Mouse (Mus musculus) spleen, adult 10 weeks (tissue): Measurements from ENCODE around the gene Zscan22. TPM values are rescaled to one million over a fixed set of nuclear protein-coding genes. Genes with fewer than 3 reads are reported as not detected.

ENCODE experiments used
- polyA plus RNA-seq: library from polyadenylated mRNA; stranded (reverse); fragments of 350-450 nt; fragmentation: Illumina TruSeq; extraction: RNeasy Lipid Tissue Mini Kit (QIAGEN cat#74804); gene quantifications from one replicate; pipeline ENCODE4 v1.2.3, GENCODE M21; 2015; ENCODE audit warnings: low replicate concordance; ENCODE audit not compliant: insufficient read depth

Zscan22 gene
- polyA plus RNA-seq, result 14.1 TPM

DNA sequence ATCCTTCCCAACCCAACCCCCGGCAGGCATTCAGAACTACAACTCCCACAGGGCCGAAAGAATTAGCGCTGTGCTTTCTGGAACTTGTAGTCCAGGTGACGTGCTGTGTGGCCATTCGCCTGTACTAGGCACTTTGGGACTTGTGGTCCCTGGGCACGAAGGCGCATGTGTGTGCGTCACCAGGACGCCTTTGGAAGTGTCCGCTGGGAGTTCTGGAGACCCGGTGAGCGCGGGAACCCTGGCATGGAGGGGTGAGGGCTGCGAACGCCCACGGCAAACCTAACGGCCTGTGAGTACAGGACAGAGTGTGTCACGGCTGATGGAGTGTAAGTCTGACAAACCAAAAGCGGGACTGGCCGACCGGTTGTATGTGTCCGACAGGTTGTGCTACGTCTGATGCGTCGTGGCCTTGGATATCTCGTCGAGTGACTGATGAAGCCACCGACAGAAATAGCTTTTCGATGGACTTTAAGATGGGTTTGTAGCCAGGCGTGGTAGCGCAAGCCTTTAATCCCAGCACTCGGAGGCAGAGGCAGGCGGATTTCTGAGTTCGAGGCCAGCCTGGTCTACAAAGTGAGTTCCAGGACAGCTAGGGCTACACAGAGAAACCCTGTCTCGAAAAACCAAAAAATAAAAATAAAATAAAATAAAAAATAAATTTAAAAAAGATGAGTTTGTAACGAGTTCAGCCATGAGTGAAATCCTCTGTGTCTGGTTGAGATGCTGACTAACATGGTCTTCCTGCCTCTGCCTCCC is at the start of gene Zscan22:
Zscan22 (plus strand) TSS at position 161 of the 756 bp plus-strand sequence.

DNA sequence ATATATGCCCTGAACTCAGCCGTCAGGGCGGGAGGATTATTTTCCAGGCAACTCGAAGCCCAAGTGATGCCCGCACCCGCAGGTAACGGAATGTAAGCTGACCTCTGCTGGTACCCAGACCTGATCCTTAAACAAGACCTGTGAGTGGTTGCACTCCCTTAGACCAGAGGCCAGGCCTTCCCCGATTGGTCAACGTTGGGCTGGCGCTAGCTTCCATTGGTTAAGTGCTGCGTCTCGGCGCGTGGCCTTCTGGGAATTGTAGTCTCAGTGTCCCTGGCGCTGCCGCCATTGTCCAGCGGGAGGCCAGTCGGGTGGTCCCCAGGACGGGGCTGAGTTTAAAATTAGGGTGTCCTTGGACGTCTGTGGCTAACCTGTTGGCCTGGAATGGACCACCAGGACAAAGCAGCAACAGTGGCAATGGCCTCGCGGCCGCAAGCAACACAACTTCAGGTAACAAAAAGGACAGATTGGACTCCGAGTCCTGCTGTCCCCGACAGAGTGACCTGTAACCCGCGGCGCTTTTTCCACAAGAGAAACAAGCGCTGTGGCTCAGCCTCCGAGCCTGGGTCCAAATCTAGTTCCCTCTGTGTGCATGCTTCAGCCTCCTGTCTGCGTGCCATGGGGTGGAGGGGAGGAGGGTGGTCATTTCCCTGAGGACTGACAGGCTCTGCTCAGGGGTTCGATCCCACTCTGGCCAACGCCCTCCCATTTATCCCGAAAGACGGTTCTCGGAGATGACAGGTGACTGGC is 16.5 kb upstream of the Zscan22 start, which contains the start of gene Zfp128:
Zfp128 (plus strand) TSS at position 267 of the 750 bp plus-strand sequence.

DNA sequence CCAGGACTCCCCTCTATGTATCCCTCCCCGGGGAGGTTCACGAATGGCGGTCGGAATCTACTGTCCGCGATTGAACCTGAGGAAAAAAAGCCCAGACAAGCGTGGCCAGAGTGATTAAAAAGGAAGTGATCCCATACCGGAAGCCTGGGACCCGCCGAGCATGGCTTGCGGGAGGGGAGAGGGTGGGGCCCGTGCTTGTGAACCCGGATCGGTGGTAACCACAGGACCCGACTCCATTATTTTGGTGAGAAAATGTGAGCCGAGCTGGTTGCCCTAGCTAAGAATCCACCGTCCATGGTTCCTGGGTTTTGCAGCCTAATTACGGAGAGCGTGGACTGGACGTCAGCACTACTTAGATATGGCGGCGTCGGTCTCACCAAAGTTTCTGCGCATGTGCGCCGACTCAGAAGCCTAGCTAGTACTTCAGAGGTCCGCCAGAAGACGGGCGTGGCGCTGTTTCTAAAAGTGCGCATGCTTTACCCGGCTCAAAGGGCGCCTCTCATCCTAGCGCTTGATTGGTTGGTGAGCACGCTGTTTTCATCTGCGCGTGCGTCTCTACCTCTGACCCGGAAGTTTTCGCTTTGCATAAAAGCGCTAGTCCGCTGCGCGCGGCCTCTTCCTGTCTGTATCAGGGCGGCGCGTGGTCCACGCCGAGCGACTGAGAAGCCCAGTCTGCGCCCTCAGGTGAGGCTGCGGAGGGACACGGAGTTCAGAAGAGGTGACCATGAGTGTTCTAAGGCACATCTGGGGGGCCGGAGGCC is 24.3 kb downstream of the Zscan22 start, which contains the start of gene Rps5:
Rps5 (plus strand) TSS at position 586 of the 761 bp plus-strand sequence.

DNA sequence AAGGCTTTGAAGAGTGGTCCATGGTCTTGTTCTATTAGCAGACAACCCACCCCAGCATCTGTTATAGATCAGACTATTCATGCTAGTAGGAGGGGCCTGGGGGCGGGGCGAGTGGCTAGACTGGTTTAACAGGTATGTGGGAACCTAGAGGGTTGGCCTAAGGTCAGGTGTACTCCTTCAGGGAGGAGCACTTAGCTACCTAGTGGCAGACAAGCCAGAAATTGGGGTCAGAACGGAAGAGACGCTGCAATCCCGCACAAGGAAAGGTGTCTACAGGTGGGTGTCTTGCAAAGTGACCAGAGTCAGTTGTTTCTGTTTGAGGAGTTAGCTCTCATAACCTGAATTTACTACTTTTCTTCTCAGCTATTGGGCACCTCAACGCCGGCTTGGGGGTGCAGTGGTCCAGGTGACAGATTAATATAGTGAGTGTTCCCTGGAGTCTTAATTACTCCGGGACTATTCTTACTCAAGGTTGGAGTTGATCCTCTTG is 29.6 kb downstream of the Zscan22 start, which contains the start of gene Rnf225:
Rnf225 (plus strand) TSS at position 226 of the 490 bp plus-strand sequence.

Other genes with a start within 250 kb of the Zscan22 start
- not detected for gene Vmn2r55, start 212.8 kb upstream of the Zscan22 start, polyA plus RNA-seq
- gene Vmn2r56, start 162.8 kb upstream of the Zscan22 start, polyA plus RNA-seq, result not detected
- gene Zscan18, start 94.2 kb upstream of the Zscan22 start, polyA plus RNA-seq, result 3.6 TPM
- 27.5 TPM for gene Zfp329, start 79.0 kb upstream of the Zscan22 start, polyA plus RNA-seq
- gene Zfp110, start 63.1 kb upstream of the Zscan22 start, polyA plus RNA-seq, result 50.1 TPM
- 4.6 TPM for gene Zfp128, start 16.6 kb upstream of the Zscan22 start, polyA plus RNA-seq
- gene Rps5, start 24.5 kb downstream of the Zscan22 start, polyA plus RNA-seq, result 814 TPM
- gene Rnf225, start 29.6 kb downstream of the Zscan22 start, polyA plus RNA-seq, result 0.29 TPM
- gene Zfp324, start 68.0 kb downstream of the Zscan22 start, polyA plus RNA-seq, result 5.0 TPM
- 9.2 TPM for gene Zfp446, start 80.0 kb downstream of the Zscan22 start, polyA plus RNA-seq
- 0.10 TPM for gene Slc27a5, start 100.4 kb downstream of the Zscan22 start, polyA plus RNA-seq
- 194 TPM for gene Trim28, start 101.3 kb downstream of the Zscan22 start, polyA plus RNA-seq
- 4.0 TPM for gene Zbtb45, start 112.2 kb downstream of the Zscan22 start, polyA plus RNA-seq
- 153 TPM for gene Chmp2a, start 137.0 kb downstream of the Zscan22 start, polyA plus RNA-seq
- gene Ube2m, start 140.5 kb downstream of the Zscan22 start, polyA plus RNA-seq, result 112 TPM
- gene Mzf1, start 156.9 kb downstream of the Zscan22 start, polyA plus RNA-seq, result 0.65 TPM
- gene Vmn1r85, start 197.4 kb downstream of the Zscan22 start, polyA plus RNA-seq, result not detected
- gene Vmn1r86, start 222.1 kb downstream of the Zscan22 start, polyA plus RNA-seq, result not detected
- gene Vmn1r87, start 242.3 kb downstream of the Zscan22 start, polyA plus RNA-seq, result not detected